Mouse (Mus musculus) brain, embryonic 18.5 days (tissue): ENCODE results near the gene Ankle1.

ENCODE experiments used
- DNase-seq: peaks from one replicate; pipeline ENCODE4 v3.0.0-alpha.2; 2012; ENCODE audit warnings: low read depth, low spot score

Gene Ankle1

DNA sequence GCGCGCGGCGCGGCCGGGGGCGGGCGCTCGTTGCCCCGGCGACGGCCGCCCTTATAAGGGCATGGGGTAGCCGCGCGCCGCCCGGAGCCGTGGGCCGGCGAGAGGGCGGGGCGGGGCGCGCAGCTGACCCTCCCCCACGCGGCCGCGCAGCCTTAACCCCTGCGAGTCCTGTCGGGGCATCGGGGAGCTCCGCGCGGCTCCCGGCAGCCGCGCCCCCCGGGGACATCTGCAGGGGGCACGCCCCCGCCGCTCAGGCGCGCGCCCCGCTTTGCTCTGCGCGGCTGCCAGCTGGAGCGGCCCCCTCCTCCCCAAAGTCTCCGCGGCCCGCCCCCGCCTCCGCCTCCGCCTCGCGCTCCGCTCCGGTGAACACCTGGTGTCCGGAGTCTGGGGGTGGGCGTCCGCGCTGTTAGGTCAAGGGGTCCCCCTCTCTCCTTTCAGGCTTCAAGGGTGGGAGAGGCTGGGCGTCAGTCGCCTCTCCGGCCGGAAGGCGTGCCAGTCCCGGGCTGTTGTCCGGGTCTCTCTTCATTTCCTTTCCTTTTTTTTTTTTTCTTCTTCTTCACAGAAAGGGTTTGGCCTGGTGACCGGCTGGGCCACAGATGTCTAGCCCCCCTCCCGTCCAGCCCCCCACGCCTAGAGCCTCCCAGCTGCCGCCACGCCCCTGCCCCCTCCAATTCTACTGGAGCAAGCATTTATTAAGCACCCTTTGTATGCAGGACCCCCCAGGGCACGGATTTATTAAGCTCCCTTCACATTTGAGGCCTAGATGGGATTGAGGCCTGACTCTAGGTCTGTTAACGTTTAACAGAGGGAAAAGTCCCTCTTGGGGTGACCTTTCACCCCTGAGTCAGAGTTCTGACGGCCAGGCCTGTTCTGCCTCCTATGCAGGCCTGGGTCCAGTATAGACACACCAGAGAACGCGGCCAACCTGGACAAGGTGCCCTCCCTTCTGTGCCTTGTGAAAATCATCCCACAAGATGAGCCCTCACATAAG is 23.5 kb upstream of the Ankle1 start:
- no peak for DNase-seq

DNA sequence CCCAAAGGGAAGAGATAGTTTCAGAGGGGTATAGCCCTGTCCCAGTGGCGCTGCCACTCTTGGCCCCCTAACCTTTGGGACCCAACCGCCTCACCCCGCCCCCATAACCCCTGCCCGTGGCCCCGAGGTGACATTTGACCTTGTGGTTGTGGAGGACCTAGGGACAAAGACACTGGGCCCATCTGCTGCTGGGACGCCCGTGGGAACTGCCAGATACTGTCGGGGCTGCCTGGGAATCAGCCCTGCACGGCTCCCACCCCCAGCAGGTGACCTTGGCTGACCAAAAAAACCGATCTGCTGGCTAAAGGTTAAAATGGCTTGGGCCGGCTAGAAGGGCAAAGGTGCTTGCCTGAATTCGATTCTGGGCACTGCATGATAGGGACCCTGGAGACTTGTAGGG is 22.4 kb upstream of the Ankle1 start:
- no peak for DNase-seq

DNA sequence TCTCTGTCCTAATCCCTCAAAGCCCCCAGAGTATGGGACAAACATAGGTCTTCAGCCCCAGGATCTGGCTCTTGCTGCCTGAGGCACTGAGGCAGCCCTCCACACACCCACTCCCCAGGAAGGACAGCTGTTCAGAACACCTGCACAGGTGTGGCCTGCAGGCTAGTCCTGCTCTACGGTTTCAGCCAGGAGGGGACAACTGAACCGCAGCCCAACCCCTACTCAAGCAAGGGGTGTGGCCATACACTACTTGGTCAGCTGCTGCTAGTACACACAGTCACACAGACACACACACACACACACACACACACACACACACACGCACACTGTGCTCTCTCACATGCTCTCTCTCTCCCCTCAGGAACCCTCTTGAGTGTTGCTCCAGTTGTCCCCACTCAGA is 21.9 kb upstream of the Ankle1 start:
- DNase-seq, result no peak

DNA sequence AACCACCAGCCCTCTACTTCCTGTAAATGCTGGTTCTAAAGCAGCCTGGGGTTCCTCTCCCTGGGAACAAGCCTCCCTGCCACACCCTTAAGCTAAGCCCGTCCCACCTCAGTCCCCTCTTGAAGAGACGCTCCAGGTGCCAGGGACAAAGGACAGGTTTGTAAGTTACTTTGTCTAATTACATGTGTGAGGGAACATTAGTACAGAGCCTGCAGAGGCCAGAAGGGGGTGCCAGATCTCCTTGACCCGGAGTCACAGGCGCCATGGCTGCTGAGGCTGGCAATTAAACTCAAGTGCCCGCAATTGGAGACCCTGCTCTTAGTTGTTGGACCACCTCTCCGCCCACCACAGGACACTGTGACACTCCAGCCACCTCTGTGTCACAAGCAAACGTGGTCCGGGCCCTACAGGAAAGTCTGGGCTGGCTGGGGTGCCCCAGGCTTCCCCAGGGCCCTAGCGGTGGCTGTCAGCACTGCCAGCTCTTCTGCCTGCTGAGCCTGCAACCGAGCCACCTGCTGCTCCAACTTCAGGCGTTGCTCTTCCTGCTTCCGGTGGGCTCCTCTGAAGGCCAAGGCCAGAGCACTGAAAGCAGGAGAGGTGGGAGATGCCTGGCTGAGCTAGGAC is 20.5 kb upstream of the Ankle1 start:
- no peak for DNase-seq

DNA sequence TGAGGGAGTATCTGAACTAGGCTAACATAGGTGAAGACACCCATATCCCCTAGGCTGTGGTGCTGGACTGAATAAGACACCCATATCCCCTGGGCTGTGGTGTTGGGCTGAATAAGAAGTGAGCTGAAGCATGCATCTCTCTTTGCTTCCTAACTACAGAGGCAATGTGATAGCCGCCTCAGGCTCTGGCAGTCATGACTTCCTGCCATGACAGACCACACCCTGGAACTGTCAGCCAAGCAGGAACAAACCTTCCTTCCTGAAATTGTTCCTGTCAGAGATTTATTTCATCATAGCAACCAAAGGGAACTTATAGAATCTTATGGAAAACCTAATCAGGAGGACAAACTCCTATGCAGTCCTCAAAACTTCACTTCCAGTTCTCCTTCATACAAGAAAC is 17.5 kb upstream of the Ankle1 start:
- DNase-seq, result no peak

DNA sequence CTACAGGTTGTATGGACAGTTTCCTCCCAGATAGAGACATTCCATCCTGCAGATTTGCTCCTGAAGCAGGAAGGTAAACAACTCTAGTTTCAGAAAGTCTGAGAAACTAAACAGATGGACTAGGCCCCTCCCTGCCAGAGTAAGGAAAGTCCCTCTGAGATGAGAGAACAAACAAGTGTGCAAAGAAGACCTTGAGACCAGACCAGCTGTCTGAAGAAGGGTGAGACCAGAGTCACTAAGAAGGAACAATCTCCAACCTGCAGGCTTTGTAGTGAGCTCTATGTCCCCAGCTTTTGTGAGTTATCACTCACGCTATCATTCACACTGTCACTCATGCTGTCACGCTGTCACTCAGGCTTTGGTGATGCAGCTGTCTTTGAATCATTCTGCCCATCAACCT is 14.1 kb upstream of the Ankle1 start:
- DNase-seq, result no peak

DNA sequence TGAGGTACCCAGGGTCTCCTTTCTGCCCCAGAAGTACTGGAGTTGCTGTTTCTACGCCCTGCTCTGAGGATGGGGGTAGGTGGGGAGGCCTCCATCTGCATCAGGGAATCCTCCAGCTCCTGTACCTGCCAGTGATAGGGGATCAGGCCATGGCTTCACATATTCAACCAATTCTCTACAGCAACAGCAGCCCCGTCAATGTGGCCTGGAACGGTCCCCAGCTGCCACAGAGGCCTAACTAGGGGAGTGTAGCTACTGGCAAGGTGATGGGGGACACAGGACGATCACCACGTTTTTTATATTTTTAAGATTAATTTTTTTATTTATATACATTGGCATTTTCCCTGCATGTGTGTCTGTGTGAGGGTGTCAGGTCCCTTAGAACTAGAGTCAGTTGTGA is 13.4 kb upstream of the Ankle1 start:
- no peak for DNase-seq

DNA sequence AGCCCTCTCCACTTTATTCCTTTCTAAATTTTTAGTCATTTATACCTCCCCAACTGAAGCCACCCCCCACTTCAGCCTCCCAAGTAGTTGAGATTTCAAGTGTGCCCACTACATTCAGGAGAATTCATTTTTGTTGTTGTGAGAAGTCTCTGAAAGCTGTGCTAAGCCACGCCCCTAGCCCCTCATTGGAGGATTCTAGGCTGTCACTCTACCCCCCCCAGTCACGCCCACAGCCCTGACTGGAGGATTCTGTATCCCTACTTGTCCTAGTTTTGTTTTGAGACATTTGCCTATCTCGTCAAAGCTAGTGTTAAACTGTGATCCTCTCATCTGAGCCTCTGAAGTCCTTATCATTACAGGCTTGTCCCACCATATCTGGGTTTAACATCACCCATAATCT is 12.9 kb upstream of the Ankle1 start:
- DNase-seq, result no peak

DNA sequence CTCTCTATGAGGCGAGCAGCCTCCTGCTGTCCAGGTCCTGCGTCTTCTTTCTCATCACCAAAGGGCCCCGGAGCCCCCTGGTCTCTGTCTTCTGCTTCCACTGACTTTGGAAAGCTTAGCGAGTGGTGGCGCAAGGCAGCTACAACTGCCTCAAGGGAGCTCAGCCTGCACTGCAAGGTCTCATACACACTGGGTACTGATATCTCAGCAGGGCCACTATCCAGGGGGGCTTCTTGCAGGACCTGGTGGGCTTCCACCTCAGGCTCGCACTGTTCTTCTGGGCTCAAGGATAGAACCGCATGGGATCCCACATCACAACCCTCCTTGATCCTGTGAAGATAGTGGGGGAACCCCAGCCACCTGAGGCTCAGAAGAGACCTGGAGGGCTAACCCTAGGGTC is 11.3 kb upstream of the Ankle1 start:
- DNase-seq, result no peak

DNA sequence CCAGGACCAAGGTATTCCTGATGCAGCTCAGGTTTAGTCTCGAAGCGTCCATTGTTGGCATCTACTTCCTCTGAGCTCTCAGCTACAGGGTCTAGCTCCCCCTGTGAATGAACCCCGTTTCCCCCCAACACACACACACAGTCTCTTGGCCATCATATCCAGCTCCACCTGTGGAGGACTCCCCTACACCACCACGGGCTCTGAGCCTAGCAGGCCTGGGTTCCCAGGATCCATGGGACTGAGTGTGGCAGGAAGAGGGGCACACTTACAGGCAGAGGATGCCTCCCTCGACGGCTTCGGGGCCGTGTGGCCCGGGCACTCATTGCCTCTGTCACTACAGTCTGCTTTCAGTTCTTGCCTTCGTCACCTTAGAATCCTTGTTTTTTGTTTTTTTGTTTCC is 10.7 kb upstream of the Ankle1 start:
- DNase-seq, result no peak

DNA sequence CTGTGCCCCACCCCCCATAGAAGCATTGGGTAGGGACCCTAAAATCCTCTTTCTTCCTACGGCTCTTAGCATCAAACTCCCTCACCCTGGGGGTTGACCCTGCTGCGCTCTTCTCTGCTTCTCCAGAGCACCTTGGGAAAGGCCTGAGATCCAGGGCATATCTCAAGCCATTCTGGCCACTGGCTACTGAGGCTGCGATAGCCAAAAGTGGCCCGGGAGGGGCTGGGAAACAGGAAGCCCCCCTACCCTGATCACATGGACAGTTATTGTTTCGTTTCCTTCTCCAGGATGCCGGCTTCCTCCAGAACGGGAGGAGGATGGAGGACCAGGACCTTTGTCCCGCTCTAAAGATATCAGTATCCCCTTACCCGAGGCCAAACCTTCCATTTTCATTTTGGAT is 10.2 kb upstream of the Ankle1 start, which contains the start of gene Ushbp1:
Gene Ushbp1 (minus strand): TSS at position 174 of the 400 bp plus-strand sequence.
- DNase-seq, result no peak

DNA sequence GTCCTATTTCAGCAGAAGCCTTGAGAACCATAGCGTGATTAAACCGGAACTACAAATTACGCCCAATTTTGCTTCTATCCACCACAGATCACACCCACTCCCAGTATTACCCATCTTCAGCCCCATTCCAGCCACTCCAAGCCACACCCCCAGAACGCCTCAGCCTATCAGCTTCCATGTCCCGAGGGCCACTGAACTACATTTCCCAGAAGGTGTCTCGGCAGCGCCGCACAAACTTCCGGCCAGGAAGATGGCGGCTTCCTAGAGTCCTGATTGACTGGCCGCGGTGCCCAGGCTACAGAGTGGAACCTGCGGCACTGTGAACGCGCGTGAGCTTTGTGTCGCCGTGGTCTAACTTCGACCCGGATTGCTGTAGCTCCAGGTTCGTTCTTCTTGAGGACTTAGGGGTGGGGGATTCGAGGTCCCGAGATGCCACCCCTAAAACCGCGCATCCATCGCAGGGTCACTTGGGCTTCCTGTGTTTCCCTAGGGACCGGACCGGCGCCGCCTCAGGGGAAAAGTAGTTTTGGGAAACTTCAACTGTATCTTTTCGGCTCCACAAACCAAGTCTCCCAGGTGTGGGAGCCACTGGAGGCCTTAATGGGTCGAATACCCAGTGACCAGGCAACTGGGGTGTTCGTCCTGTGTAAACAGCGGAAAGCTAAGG is 9.0 kb upstream of the Ankle1 start, which contains the start of gene Babam1:
Gene Babam1 (plus strand): TSS at position 223 of the 667 bp plus-strand sequence.
- peak; percentile 92 for DNase-seq

DNA sequence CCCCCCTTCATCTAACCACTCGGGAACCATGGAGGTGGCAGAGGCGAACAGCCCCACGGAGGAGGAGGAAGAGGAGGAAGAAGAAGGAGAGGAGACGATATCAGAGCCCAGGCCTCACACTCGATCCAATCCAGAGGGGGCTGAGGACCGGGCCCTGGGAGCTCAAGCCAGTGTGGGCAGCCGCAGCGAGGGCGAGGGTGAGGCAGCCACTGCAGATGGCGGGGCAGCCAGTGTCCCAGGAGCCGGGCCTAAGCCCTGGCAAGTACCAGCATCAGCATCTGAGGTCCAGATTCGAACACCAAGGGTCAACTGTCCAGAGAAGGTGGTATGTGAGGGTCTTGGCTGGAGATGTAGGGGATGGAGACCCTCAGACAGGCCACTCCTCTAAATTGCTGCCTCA is 8.1 kb upstream of the Ankle1 start:
- no peak for DNase-seq

DNA sequence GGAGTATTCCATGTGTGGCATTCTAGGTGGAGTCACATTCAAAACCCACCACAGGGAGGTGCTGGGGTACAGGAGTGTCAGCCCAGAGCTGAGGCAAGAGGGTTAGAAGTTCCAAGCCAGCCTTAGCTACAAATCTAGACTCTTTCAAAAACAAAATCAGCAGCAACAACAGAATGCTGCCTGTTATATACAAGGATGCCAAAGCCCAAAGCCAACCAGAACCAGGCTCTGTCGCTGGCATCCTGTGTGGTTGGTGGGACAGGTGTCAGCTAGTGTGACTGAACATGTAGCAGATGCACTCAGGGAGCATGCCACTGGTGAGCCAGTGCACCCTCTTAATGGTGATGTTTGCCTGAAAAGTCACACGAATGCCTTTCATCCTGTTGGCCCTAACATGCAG is 5.0 kb upstream of the Ankle1 start:
- no peak for DNase-seq

DNA sequence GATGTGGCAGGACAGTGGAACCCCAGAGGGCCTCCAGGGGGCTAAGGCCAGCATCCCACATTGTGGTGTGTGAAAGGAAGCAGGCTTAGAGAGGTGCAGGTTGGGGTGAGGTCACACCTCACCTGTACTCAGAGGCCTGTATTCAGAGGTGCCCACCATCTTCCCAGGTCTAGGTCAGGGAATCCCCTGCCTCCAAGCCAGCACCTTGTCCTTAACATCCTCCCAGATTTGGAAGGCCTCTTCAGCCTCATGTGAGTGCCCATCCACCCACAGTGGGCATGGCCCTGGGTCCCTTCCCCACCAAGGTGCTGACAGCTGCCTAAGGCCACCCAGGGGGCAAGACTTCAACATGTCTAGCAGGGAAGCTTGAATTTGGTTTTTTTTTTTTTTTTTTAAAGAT is 4.4 kb upstream of the Ankle1 start:
- no peak for DNase-seq

DNA sequence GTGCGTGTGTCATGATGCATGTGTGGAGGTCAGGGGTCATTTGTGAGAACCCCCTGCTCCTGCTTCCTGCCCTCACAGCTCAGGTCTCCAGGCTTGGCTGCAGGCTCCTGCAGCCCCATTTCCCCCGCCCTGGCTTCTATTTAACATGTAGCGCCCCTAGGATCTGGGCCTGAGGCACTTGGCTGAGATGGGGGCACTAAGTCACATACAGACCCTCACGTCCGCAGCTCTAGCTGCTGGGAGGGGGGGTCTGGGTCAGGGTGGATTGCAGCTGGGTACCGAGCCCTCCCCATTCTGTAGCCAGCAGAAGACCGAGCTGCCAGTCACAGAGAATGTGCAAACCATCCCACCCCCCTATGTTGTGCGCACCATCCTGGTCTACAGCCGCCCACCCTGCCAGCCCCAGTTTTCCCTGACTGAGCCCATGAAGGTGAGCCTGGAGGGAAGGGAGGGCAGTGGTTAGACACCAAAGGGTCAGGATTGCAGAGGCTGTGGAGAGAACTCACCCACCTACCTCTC is 3.3 kb upstream of the Ankle1 start:
- no peak for DNase-seq

DNA sequence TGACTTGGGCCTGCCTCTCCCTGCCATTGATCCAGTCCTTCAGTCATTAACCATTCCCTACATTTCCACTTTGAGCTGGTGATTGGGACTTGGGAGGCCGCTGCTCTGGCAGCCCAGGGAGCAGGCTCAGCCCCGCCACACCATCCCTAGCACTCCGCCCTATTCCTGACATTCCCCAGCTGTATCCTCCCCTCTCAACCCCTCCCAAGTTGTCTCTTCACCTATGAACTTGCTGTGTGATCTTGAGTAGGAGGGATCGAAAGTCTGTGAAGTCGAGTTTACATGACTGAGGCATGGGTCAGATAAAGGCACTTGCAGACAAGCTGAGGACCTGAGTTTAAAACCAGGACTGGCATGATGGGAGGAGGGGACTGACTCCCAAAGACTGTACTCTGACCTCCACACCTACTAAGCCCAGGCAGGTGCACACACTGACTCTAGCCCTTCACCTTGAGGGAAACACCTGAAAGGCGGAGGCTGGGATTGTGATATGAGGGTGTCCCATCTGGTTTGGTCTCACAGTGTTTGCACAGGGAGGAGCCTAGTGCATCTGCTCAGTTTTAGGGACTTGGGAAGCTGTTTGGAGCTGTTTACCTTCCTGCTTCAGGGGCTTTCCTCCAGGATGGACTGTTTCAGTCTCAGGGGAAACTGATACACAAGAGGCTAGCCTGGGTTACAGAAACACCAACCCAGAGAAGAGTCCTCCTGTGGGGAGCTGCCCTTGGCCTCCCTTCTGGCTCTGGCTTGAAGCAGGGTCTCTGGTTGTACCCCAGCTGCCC is 2.5 kb upstream of the Ankle1 start:
- no peak for DNase-seq

DNA sequence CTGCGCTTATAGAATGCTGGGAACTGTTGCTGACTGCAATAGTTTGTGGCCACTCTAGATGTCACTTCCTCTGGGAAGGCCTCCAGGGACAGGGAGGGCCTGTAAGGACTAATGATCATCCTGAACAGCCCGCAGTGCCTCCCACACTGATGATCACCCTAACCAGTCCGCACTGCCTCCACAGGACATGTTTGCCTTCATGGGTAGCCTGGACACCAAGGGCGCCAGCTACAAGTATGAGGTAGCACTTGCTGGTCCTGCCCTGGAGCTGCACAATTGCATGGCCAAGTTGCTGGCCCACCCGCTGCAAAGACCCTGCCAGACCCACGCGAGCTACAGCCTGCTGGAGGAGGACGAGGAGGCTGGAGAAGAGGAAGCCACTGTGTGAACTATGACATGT is 1.8 kb upstream of the Ankle1 start:
- DNase-seq, result no peak

DNA sequence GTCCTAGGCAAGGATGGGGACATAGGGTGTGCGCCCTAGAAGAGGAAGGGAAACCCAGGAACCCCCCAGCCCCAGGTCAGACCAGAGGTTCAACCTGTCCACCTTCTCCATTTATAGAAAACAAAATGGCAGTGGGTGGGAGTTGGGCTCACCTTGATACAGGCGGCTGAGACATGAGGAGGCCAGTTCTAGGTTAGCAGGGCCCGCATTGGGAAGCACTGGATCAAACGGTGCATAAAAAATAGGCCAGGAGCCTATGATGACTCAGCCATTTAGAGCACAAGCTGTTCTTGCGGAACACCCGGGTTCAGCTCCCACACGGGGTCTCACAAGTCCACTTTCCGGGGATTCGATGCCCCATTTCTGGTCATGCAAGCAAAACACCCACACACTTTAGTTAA is 859 bp upstream of the Ankle1 start:
- no peak for DNase-seq

DNA sequence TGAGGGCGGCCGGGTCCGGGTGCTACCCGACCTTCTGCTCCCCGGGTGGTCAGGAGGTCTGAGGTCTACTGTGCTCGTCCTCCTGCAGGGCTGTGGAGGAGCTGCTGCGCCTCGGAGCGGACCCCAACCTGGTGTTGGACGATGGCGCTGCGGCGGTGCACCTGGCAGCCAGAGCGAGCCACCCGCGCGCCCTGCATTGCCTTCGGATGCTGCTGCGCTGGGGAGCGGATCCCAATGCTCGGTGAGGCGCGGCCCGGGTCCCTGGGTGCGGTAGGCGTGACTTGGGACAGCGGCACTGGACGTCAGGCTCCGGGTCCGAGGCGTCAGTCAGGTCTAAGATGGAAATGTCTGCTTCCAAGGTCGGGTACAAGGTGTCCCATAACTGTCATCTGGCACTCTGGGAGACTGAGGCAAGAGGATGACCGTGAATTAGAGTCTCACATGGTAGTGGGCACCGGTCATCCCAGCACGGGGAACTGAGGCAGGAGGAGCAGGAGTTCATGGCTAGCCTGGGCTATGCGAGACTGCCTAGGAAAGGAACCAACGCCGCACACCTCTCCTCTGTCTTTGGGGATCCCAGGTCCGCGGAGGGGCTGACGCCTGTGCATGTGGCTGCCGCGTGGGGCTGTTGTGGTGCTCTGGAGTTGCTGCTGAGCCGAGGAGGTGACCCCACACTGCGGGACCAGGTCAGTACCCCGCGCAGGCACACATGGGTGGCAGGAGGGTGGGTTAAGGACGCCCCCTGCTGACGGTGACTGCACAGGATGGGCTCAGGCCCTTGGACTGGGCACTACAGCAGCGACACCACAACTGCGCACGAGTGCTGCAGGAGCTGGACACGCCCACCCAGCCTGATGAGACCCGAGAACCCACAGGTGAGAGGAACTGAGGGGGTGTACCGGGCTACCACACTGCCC is 547 bp downstream of the Ankle1 start:
- no peak for DNase-seq
